Mouse (Mus musculus) right cerebral cortex, postnatal 4 days (tissue): ENCODE measurements around the gene Olfr220.

Experiments used
- DNase-seq: peaks from one replicate; pipeline ENCODE4 v3.0.0-alpha.2; 2022

Olfr220 gene

GRCm38 (mm10) chr1:174441782-174442181, at the start of gene Olfr220:
Gene Olfr220 (plus strand): TSS chr1:174442082.
- no peak for DNase-seq

- DNase-seq, result no peak
Observed at GRCm38 (mm10) chr1:174422959-174423358, 18.9 kb upstream of the Olfr220 start.

GRCm38 (mm10) chr1:174423764-174424163, 18.1 kb upstream of the Olfr220 start, which contains the start of gene Olfr414:
Gene Olfr414 (plus strand): TSS chr1:174424064.
- DNase-seq, result no peak

DNA sequence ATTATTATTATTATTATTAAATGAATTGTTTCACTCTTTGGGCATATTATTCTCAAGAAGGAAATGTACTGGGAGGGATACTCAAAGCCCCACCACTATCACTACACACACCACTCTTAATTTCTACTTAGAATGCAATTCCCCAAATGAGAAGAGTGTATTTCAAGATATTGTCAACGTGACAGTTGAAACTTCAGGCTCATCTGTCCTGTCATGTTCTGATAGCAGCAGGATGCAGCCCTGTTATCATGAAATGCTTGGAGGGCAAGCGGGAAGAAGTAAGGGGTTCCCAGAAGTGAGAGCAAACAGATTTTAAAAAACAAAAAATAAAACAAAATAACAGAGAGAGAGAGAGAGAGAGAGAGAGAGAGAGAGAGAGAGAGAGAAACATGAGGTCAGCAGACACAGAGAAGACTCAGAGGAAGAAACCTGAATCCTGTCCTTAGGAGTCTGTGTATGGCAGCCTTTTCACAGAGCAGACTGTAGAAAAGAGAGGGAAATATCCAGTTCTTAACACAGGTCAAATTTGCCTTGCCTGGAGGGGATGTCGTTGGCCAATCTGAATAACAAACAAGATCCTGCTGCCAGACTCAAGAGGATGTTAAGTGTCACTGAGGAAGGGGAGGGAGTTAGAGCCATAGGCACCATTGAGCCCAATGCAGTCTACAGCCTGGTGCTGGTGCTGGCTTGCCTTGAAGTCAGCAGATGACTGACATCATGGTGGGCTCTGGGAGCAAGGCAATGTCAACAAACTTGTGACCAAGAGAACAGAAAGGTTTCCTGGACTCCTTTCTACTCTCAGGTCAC, 15.5 kb upstream of the Olfr220 start:
- no peak for DNase-seq

DNA sequence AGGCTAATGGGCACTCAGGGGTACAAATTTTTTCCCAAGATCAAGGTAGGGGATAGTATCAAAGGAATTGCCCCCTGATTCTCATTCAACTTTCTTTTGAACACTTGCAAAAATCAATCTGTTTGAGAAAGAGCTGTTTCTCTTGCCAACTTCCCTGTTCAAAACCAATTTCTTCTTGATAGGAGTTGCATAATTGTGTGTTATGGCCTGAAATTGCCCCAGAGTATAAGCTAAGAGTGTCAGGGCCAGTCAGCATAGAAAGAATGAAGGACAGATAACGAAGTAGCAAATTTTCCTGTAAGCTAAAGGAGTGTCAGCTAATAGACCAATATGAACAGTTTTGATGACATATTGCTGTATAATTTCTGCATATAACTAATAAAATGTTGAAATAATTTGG, 14.5 kb upstream of the Olfr220 start:
- no peak for DNase-seq

DNA sequence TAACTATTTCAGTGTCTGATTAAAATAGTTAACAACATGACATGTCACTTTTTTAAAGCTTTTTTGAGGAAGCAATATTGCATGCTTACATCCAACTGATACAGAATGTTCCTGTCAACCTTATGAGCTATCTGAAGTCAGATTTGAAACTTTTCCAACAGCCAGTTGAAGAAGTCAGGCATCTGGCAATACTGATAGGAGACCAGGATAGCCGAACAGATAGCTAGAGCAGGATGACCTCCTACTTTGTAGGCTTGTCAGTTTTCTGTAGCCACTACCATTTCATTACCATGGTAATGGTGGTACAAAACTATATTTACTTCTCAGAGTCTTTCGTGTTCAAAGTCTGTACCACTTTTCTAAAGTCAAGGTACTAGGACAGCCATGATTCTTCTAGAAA, 13.5 kb upstream of the Olfr220 start:
- DNase-seq, result no peak

DNA sequence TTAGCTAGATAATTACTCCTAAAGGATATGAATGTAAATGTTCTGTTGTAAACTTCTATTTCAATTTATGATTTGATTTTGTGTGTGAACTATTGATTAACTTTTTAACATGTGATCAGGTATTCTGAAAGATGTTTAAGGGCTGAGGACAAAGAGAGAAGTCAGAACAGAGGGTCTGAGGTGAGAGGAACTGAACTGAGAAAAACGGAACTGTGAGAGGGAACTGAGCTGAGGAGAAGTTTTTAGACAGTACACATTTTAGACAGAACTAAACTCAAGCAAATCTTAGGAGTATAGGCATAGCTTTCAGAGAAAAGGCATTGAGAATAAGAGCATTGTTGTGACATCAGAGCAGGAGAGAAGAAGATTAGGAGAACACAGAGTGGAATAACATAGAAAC, 7.8 kb upstream of the Olfr220 start:
- no peak for DNase-seq

- DNase-seq, result no peak
Observed at GRCm38 (mm10) chr1:174455100-174455499, 13.2 kb downstream of the Olfr220 start.

DNA sequence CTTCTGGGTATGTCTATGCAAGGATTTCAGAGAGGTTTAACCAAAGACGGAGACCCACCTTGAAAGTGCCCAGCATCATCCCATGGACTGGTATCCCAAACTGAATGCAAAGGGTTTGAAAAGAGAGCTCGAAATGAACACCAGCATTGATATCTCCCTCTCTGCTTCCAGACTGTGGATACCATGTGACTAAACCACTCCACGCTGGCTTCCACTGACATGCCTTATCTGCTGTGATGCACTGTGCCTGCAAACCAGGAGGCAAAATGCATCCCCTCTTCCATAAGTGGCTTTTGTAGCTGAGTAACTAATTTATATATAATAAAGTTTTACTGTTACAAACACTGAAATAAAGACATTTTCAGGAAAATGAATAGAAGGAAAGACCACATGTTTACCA, 23.5 kb downstream of the Olfr220 start:
- DNase-seq, result no peak

- no peak for DNase-seq
Observed at GRCm38 (mm10) chr1:174466240-174466639, 24.4 kb downstream of the Olfr220 start.

- peak; percentile 32 for DNase-seq
Observed at GRCm38 (mm10) chr1:174469736-174470135, 27.9 kb downstream of the Olfr220 start.

DNA sequence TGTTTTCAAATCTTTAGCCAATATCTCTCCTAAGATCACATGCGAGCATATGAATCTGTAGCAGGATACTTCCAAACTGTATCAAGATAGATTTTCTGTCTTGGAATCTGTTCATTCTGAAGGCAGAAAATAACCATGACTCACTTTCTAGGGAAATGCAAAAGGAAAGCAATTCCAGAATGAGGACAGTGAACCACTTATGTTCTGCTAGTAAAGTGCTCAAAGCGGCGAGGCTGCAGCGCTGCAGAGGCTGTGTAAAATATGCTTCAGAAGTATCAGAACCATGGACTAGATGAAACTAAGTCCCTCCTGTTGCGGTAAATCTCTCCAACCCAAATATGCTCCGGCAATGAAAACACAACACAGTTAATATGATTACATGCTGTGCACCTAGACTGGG, 40.7 kb downstream of the Olfr220 start:
- no peak for DNase-seq

DNA sequence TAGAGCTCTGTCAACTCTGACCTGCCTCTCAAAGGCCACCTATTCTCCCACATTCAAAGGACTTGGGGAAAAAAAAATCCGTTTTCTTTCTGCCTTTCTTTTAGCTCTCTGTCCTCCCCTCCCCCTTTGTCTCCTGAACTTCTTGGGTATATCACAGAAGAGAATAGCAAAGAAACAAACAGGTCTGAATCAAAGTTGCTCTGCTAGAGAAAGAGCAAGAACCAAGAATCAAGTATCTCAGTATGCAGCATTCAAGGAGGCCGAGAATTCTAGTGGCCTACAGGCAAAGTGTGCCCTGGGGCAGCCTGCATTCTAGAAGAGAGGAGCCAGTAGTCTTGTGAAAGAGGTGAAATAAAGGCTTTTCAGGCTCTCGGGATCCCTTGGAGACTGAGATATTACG, 58.2 kb downstream of the Olfr220 start:
- DNase-seq, result no peak
